Mouse (Mus musculus) urinary bladder, postnatal 10 days (tissue): ENCODE data around the gene Ehf.

ENCODE experiments used
- DNase-seq: peaks from one replicate; pipeline ENCODE4 v3.0.0; 2022; ENCODE audit warnings: low spot score

Gene Ehf

GRCm38 (mm10) chr2:103303132-103303531, at the start of gene Ehf:
Gene Ehf (minus strand): TSS chr2:103303278.
- no peak for DNase-seq

GRCm38 (mm10) chr2:103347417-103347891, 44.4 kb upstream of the Ehf start:
- no peak for DNase-seq

- no peak for DNase-seq
These were observed 43.7 kb upstream of the Ehf start for GRCm38 (mm10) chr2:103346751-103347289.

GRCm38 (mm10) chr2:103343611-103344010, 40.5 kb upstream of the Ehf start:
- no peak for DNase-seq

DNA sequence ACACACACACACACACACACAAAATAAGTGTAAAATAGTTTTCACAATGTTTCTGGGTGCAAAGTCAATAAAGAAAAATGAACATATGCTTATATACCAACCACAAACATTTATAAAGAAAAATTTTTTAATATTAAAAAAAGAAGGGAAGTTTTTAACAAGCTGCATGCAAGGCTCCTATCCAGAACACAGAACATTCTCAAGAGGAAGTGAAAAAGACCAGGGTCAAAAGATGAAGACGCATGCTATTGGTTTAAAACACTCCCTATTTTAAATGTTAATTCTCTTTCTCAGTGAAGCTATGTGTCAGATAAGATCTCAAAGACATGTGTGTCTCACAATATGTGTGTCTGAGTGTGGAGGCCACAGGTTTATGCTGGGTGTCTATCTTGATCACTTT, 39.0 kb upstream of the Ehf start:
- no peak for DNase-seq

DNA sequence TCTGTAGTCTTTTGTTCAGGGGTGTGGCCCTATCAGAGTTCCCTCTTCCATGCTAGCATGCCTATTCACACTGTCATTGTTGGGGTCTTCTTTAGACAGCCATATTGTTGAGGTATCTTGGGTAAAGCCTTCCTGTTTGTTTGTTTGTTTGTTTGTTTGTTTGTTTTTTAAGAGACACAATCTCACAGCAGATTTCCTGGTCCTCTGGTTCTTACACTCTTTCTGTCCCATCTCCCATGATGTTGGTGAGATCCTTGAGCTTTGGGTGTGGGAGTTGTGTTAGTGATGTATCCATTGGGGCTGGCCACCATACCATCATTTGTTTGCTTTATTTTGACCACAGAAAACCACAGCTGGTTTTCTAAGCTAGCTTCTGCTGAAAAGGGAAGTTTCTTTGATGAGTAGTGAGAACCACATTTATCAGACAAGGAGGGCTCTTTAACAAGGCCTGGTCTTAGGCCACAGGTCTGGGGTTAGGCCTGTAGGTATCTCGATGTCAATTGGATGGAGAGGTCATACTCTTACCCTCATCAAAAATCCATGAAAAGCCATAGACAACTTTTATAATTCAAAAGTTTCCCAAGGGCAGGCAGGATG, 38.4 kb upstream of the Ehf start:
- DNase-seq = no peak

DNA sequence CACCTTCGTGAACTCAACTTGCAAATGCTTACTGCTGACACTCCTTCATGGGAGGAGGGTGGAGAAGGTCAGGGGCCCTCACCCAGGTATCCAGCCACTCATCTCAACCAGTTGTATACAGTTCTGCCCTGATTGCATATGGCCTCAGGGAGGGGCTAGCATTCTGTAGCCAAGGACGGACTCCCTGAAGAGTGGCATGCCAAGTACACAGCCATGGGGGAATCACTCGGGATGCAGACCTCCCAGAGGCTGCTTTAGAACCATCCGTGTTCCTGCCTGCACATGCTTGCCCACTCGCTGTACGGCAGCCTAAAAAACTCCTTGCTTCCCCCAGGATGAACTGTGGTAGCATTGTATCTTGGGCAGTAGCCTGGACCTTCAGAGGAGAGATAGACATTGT, 35.6 kb upstream of the Ehf start:
- no peak for DNase-seq

DNA sequence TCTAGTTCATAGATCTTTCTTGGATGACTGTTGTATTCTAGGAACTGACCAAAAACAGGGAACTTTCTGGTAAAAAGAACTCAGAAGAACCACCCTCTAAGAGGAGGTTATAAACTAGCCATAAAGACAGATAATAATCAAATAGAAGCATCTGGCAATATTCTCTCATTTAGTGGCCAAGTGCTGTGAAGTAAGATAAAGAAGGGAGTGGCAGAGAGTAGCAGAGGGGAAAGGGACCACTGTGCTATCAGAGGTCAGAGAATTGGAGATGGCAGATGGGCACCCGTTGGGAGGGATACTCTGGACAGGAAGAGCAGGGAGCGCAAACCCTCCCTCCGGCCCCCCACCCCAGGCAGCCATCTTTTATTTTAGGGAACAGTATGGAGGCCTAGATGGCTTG, 34.3 kb upstream of the Ehf start:
- no peak for DNase-seq

- DNase-seq = no peak
These were observed 33.5 kb upstream of the Ehf start for GRCm38 (mm10) chr2:103336621-103337020.

GRCm38 (mm10) chr2:103336000-103336399, 32.9 kb upstream of the Ehf start:
- DNase-seq = no peak

GRCm38 (mm10) chr2:103331666-103332191, 28.7 kb upstream of the Ehf start:
- DNase-seq = no peak

DNA sequence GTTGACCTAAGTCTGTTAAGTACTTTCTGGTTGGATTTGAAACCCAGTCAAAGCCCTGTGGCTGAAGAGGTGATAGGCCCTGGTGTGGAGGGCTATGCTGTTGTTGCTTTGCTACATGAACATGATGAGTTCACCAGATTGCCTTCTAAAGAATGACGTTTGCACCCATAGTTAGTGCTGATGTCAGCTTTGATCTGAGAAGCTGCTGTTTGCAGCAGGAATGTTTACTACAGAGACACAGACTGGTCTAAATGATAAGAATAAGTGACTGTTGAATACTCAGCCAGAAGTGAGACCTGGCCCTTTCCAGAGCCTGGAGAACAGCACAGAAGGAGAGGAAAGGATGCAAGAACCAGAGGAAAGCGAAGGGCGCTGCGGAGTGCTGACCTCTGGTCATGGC, 25.7 kb upstream of the Ehf start:
- no peak for DNase-seq

DNA sequence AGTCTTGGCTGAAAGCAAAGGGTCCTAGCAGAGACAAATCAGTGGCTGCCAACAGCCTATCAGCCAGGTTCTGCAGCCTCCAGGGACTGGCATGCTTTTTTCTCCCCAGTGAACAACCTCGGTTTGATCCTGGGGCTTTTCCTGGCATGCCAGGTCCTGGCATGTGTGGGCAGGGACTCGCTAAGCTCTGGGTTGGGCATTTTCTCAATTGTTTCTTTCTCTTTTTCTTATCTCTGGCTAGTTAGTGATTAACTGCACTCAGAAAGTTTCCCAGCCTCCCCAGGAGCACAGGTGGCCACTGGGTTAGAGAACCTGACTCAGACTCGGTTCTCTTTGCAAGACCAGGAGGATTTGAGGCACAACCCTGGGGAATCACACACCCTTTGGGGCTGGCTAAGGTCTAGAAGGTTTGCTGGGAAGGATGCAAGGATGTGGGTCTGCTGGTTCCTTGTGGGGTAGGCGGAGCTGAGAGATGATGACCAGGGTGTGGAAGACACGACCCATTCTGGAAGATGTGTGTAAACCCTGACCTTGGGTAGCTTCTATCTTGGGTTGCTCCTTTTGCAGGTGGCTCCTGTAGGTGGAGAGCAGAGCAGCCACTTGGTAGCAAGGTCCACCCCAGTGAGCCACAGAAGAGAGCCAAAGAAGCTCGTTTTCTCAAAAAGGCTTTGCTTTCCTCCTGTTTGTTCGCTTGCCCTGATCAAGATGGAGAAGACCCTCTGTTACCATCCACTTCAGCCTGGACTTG, 22.4 kb upstream of the Ehf start:
- no peak for DNase-seq

DNA sequence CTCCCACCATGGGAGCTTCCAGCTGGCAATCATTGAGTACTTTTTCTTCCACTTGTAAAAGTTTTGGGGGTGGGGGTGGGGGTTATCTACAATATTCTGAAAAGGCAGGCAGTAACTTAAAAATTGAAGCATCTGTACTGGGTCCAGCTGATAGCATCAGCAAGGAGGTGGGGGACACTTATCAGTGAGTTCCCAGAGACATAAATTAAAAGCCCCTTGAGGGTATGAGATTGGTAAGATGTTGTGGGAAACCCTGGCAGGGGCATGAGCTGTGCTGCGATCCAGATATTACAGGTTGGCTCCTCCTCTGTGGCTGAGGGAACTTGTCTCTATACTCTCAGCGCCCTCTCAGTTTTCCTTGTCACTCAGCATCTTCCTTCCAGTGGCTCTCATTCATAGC, 21.2 kb upstream of the Ehf start:
- DNase-seq = no peak

GRCm38 (mm10) chr2:103322171-103322570, 19.1 kb upstream of the Ehf start:
- no peak for DNase-seq

DNA sequence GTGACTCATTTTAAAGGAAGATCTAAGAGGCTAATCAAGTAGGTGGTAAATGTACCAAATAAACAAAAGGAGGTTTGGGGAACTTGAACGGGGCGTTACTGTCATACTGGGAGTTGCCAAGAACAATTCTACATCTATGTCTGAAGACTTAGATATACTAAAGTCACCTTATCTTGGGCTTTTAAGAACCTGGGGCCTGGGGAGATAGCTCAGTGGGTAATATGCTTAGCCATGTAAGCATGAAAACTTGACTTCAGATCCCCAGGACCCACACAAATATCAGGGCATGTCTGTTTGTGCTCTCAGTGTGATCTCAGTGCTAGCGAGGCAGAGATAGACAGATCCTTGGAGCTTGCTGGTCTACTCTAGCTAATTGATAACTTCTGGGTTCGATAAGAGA, 18.6 kb upstream of the Ehf start:
- DNase-seq = no peak

- DNase-seq = no peak
These were observed 10.9 kb upstream of the Ehf start for GRCm38 (mm10) chr2:103314002-103314401.

- DNase-seq = no peak
These were observed 9.6 kb upstream of the Ehf start for GRCm38 (mm10) chr2:103312640-103313039.

- DNase-seq = no peak
These were observed 7.6 kb upstream of the Ehf start for GRCm38 (mm10) chr2:103310663-103311062.

DNA sequence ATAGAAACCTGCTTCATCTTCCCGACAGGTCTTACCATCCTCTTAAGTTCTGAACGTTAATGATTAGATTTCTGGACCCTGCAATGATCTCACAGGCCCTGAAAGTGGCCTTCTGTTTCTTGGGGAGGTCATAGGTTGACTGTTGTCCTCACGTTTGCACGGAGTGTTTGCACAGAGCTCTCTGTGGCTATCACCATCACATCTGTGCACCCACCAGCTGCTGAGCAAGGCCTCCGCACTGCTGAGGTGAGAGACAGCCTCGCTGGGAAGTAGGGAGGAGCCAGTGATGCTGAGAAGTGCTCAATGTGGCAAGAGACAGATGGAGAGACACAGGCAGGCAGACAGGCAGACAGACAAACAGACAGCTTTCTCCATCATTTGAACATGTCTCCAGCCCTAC, 3.6 kb upstream of the Ehf start:
- DNase-seq = no peak

GRCm38 (mm10) chr2:103302669-103303068, 409 bp downstream of the Ehf start:
- no peak for DNase-seq

- DNase-seq = no peak
These were observed 4.2 kb downstream of the Ehf start for GRCm38 (mm10) chr2:103298711-103299463.

- no peak for DNase-seq
These were observed 8.6 kb downstream of the Ehf start for GRCm38 (mm10) chr2:103294526-103294925.
